Mouse (Mus musculus) erythroid progenitor cell, adult 5-6 weeks (primary cell): Measurements from ENCODE around the gene Ndufaf2. TPM values are rescaled to one million over a fixed set of nuclear protein-coding genes. Genes with fewer than 3 reads are reported as not detected.

ENCODE experiments used
- ATAC-seq: replicated peaks from 2 replicates; pipeline ENCODE4 v1.8.0; 2016; ENCODE audit warnings: moderate number of reproducible peaks, mild to moderate bottlenecking, moderate TSS enrichment, inconsistent platforms; ENCODE audit not compliant: poor library complexity, low FRiP score, severe bottlenecking
- total RNA-seq, 2 experiments: library from RNA; stranded (forward) in 1 of 2; stranded (reverse) in 1 of 2; fragments of 150-400 nt in 1 of 2; fragments of 186-747, 209-891 nt in 1 of 2; gene quantifications; 2 replicates each; pipeline versions ENCODE4 v1.2.3 to v1.2.4; 2015 to 2017; ENCODE audit warnings: low replicate concordance in 2 of 2

Ndufaf2 gene
- total RNA-seq, 2 experiments from 2014 or later, result 8.9 to 12.6 TPM

- no peak for ATAC-seq
These were observed 62.8 kb downstream of the Ndufaf2 start for GRCm38 (mm10) chr13:108095617-108096016.

- no peak for ATAC-seq
These were observed 63.7 kb downstream of the Ndufaf2 start for GRCm38 (mm10) chr13:108094681-108095080.

GRCm38 (mm10) chr13:108092290-108092689, 66.1 kb downstream of the Ndufaf2 start:
- no peak for ATAC-seq

- no peak for ATAC-seq
These were observed 71.7 kb downstream of the Ndufaf2 start for GRCm38 (mm10) chr13:108086724-108087123.

- no peak for ATAC-seq
These were observed 72.4 kb downstream of the Ndufaf2 start for GRCm38 (mm10) chr13:108086036-108086435.

- no peak for ATAC-seq
These were observed 74.3 kb downstream of the Ndufaf2 start for GRCm38 (mm10) chr13:108084086-108084485.

GRCm38 (mm10) chr13:108077901-108078300, 80.5 kb downstream of the Ndufaf2 start:
- ATAC-seq, result no peak

- no peak for ATAC-seq
These were observed 80.9 kb downstream of the Ndufaf2 start for GRCm38 (mm10) chr13:108077476-108077875.

GRCm38 (mm10) chr13:108070171-108070570, 88.3 kb downstream of the Ndufaf2 start:
- no peak for ATAC-seq

- ATAC-seq, result no peak
These were observed 89.3 kb downstream of the Ndufaf2 start for GRCm38 (mm10) chr13:108069151-108069550.

GRCm38 (mm10) chr13:108066021-108066420, 92.4 kb downstream of the Ndufaf2 start:
- ATAC-seq, result no peak

GRCm38 (mm10) chr13:108064331-108064730, 94.1 kb downstream of the Ndufaf2 start:
- ATAC-seq, result no peak

GRCm38 (mm10) chr13:108063374-108064134, 94.9 kb downstream of the Ndufaf2 start:
- ATAC-seq, result no peak

GRCm38 (mm10) chr13:108062900-108063299, 95.5 kb downstream of the Ndufaf2 start:
- no peak for ATAC-seq

GRCm38 (mm10) chr13:108060936-108061578, 97.4 kb downstream of the Ndufaf2 start:
- ATAC-seq, result no peak

- no peak for ATAC-seq
These were observed 98.0 kb downstream of the Ndufaf2 start for GRCm38 (mm10) chr13:108060286-108060885.

- no peak for ATAC-seq
These were observed 101.5 kb downstream of the Ndufaf2 start for GRCm38 (mm10) chr13:108056896-108057295.

GRCm38 (mm10) chr13:108047364-108047763, 111.1 kb downstream of the Ndufaf2 start:
- ATAC-seq, result no peak

GRCm38 (mm10) chr13:108046891-108047290, 111.5 kb downstream of the Ndufaf2 start:
- ATAC-seq, result no peak

- ATAC-seq, result no peak
These were observed 112.4 kb downstream of the Ndufaf2 start for GRCm38 (mm10) chr13:108046071-108046470.

GRCm38 (mm10) chr13:108045646-108046045, 112.8 kb downstream of the Ndufaf2 start:
- ATAC-seq, result no peak
